Mouse (Mus musculus) layer of hippocampus, postnatal 10 days (tissue): Measurements from ENCODE around the gene Bach2. TPM values are rescaled to one million over a fixed set of nuclear protein-coding genes. Genes with fewer than 3 reads are reported as not detected.

Experiments
- DNase-seq, 2 experiments: peaks; one replicate each; pipeline ENCODE4 v3.0.0; 2021; ENCODE audit warnings: low spot score in 2 of 2
- total RNA-seq, 2 experiments: library from RNA; stranded (reverse); gene quantifications; 2 replicates each; pipeline ENCODE4 v1.2.3; 2021

Gene Bach2
- total RNA-seq, 2 experiments from 2014 or later: 23.8 to 29.4 TPM

DNA sequence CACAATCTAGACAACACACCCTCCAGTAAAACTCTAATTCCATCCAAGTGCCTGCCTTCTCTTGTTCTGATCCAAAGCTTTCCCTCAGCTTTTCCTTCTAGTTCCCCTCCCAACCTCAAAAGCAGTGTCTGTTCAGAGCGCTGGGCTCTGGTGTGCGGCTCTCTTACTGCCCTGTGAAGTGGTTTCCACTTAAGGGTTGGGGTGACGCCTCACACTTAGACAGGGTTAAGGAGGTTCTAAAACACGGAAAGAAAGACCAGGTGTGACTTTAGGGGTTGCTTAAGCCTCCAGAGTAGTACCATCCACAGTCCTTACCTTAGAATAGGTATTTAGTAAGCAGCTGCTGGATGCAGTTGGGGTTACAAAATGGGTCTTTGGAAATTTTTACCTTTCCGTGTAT, 185.1 kb downstream of the Bach2 start:
- DNase-seq: no peak

DNA sequence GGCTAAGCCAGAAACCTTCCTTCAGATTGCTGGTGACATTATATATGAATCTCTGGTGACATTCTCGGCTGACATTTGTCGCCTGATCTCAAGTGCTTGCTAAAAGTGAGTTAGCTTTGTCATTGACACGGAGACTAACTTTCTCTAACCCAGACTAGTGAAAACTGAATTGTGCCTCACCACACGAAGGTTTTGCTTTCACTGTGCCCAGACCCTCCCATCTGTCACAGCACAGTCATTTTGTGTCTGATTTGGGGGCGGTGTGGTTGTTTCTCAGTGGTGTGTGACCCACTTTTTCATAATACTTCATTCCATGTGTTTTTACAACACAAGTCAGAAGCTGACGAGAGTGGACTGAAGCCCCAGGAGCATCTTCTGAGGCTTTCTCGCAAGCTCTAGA, 185.8 kb downstream of the Bach2 start:
- DNase-seq: no peak

DNA sequence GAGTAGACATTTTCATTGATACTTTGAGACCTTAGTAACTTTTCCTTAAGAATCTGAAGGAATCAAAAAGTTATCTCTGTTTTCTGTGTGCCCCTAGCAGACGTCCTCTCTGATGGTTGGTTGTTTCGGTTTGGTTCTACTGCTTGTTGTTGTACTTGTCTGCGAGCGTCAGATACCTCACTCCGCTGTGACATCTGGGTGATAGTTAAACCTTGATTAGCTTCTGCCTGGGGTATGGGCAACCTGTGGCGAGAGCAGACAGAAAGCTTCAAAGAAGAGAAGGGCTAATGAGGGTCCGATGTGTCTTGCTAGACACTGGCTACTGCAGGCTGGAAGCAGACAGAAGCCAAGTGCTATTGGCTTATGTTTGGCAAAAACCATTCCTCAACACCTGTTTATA, 186.5 kb downstream of the Bach2 start:
- DNase-seq: no peak

DNA sequence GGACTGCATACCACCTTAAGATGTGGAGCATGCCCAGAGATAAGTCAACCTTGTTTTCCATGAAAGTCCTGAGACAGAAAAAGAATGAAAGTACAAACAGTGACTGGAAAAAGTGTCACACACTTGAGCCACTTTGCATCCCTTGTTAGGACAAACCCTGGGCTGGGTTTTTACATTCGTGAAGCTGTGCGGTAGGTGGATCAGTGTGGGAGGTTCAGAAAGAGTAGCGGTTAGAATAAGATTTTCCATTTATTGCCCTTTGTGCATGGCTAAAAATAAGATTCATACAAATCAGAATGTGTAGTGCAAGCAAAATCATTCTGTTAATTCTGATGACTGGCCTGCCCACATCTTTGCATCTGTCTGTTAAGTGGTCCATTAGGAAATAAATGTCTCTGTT, 187.0 kb downstream of the Bach2 start:
- DNase-seq: no peak

DNA sequence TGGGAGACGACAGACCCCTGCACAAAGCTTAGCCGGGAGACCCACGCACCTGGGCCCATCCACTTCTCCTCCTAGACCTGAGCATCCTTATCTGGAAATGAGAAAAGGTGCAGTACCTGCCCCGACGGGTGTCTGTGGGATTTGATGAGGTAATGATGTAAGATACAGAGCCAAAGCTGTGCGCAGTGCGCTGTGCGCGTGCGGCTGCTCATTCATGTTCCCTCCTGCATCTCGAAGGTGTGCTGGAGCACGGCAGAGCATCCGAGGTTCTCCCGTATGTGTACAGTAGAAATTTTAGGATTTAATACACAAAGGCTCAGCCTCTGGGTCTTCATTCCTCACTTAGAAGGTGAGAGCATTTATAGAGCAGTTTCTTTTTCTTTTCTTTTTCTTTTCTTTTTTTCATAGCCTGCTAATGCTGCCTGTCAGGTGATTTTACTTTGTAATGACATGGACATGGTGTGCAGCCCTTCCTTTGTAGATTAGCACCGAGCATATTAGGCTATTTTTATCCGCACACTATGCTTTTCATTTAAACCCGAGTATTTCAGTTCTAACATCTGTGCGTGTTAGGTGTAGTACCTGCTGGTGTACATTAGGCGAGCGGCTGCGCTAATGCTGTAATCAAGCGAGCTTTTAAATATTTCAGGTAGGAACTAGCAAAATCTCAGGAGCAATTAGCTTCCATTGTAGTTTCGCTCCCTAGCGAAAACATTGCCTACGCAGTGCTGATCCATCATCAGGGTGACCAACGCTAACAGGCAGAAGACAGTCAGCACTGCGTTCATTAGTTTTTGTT, 188.4 kb downstream of the Bach2 start:
- DNase-seq: no peak

DNA sequence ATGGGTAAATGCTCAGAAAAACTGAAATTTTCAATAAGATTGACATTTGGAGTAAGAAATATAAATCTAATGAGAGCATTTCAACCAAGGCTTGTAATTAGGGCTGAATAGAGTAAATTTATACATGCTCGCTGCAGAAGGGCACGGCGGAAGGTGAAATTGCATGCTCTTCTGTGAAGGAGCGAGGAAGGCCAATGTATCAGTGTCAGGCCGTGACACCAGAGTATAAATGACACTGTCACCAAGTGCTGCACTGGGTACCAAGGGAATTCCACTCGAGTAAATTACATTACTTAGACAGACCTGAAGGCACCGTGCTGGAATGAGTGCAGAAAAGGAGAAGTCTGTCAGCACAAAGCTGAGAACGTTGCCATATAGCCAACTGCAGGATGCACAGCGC, 190.1 kb downstream of the Bach2 start:
- DNase-seq: no peak

DNA sequence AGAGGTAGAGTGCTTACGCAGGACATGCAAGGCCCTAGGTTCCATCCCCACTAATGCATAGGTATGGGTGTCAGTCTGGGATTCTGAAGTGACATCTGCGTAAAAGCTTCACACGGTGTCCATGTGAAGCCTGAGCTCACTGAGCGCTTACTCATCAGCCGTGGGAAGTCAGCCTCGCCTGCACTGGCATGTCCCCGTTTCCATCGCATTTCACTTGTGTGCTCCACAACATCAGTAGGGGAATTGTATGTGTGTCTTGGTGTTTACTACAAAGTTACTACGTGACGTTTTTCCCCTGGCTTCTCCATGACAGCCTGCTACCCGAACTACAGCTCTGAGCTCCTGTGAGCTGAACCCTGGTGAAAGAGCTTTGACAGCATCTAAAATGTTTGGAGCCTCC, 191.5 kb downstream of the Bach2 start:
- no peak for DNase-seq

DNA sequence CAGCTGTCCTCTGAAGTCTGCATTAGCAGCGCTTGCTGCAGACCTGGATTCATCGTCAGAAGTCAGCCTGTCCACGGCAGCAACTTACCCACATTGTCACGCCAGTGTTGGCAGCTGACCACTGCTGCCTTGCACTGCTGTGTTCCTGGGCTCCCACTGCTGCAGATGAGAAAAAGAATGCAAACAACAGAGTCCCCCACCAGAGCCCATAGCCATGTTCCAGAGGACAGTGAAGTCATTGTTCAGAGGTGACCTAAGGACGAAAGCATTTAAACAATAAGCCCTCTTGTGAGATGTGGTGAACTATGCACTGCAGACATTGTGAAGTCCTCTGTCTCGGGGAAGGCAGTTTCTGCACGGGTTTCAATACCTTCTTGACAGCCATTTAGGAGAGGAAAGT, 192.4 kb downstream of the Bach2 start:
- peak in 1 of 2 experiments; percentile 37 for DNase-seq

DNA sequence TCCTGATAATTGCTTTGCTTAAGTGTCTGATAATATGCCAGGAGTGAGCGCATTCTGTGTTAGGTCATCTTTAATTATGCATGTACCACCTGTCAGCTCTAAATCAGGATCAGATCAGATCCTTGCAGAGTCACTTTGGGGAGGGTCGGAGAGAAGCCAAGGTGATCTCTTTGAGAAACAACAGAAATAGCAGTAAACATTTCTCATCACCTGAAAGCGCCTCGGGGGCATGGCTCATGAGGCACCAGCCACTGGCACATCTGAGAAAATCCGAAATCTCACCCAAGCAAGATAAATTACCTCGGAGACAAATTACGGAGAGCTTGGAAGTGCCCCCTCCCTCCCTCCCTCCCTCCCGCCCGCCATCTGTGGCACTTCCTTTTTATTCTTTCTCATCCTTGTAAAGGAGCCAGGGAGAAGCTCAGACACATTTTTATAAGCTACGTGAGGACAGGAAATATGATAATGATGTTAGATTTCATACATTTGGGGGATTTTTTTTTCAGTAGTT, 193.7 kb downstream of the Bach2 start:
- peak in 1 of 2 experiments; percentile 14 for DNase-seq

DNA sequence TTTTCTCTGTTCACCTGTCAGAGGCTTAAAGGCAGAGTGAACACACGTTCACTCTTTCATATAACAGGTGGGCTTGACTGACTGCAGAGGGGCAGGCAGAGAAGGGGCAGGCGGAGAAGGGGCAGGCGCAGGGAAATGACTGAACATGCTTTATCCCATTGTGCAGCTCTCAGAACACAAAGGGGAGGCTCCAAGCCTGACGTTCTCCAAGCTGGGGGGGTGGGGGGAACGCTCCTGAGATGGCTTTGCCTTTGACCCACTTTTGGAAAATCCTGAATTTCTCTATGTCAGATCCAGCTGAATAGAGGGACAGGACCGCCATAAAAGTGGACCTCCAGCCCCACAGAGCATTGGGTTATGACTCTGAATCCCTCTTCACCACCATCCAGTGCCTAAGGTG, 194.3 kb downstream of the Bach2 start:
- peak in 1 of 2 experiments; percentile 11 for DNase-seq

DNA sequence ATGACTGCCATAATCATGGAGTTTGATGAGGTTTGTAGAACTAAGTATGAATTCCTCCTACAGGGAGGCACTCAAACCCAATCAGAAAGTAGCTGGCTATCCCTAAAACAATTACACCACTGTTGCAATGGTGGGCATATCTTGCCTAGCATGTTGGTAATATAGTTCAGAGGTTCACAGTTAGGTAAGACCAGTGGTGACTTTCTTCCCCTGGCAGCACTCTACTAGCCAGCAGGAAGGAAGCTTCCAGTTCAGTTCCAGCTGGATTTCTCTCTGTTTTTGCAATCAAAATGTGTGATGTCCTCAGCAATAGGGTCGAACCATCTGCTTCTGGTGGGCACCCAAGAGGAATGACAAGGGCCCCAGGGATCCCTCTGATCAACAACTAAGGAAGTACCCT, 196.0 kb downstream of the Bach2 start:
- DNase-seq: peak in 1 of 2 experiments; percentile 7

DNA sequence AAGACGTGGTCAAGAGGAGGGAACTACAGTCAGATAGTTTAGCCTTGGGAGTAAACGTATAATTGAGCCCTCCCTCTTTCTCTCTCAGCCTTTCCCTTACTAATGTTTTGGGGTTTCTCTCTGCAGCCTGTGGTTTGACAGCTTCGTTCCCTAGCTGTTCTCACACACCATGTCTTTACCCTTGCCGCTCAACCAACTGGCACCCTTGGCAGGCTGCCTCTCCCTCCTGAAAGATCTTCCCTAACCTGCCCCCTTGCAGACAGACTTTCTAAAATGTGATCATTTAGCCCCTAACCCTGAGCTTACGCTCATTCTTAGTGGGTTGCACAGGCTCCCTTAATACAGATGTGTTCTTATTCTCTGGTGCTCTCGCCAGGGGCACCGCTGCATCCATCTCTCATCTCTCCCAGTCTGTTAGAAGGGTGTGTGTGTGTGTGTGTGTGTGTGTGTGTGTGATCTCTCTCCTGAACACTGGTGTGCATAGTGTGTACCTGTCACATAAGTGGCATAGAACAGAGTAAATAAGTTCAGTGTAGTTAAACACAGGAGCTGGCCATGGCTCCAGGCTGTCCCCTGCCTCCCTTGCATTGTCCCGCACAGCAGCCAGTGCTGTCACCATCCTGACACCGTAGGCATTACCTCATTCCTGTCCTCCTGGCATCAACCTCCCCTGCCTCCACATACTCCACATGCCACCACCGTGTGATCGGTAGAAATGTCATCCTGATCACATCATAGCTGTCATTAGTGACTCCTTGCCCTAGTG, 201.6 kb downstream of the Bach2 start:
- DNase-seq: peak in 1 of 2 experiments; percentile 30

DNA sequence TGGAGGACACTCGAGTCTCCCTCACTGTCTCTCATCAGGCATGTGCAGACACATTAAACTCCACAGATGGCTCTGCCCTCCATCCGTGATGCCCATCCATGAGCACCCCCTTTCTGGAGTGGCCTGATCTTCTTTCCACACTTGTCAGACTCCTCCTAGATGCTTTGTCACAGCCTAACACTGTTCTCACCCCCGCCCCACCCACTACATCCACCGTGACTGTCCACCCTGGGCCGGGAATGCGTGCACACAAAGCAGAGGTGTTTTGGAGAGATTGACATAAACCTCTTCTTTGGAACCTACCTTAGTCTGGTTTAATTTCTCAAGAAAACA, 202.1 kb downstream of the Bach2 start:
- peak in 1 of 2 experiments; percentile 9 for DNase-seq

DNA sequence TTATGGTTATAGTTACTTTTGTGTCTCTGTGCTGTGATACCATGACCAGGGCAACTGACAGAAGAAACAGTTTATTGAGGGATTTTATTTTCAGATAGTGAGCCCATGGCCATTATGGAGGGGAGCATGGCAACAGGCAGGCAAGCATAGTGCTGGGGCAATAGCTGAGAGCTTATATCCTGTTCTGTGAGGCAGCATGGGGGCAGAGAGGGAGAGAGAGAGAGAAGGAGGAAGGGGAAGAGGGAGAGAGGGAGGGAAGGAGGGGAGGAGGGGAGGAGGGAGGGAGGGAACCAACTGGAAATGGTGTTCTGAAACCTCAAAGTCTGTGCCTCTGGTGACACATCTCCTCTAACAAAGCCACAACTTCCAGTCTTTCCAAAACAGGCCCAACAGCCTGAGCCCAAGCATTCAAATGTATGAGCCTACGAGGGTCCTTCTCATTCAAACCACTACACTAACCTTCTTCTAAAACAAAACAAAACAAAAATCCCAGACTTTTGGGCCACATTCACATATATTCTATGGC, 206.1 kb downstream of the Bach2 start:
- peak in 1 of 2 experiments; percentile 2 for DNase-seq

DNA sequence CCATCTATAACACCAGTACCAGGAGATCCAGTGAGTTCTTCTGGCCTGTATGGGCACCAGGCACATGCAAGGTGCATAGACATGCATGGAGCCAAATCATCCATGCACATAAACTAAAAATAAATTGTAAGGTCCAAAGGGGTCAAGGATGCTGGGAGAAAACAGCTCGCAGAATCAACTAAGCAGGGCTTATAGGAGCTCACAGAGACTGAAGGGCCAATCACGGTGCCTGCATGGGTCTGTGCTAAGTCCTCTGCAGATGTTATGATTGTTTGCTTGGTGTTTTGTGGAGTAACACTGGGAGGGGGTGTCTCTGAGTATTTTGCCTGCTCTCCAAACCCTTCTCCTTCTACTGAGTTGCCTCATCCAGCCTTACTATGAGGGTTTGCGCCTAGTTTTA, 209.2 kb downstream of the Bach2 start:
- DNase-seq: no peak

DNA sequence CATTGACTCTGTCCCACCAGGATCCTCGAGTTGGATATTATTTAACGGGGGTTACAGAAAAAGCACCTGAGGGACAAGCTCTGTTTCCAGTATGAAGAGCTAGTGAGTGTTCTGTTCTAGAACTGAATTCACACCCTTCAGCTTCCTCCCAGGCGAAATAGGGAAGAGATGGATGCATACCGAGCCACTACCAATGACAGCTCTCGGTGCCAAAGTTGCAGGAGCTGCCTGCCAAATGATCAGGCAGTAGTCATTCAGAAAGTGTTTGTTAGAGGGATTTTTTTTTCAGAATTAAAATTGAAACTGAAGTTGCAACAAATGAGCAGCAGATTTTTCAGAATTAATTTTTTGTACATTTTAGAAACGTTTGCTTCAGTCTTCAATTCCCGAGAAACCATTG, 223.4 kb downstream of the Bach2 start:
- DNase-seq: peak in 1 of 2 experiments; percentile 23

DNA sequence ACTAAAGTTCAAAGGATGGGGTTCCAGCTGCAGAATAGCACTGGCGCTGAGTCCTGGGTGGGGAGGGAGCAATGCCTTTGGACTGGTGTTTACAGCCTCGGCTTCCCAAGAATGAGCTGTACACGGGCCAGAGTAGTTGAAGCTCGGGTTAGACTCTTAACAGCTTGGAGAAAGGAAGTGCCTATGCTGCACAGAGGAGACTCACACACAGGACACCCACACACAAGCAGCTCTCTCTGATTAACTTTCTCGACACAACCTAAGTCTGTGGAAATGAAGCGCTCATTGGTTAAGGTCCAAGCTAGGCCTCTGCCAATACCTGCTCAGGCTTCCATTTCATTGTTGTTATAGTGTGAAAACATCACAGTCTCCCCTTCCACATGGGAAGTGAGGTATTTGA, 224.5 kb downstream of the Bach2 start:
- DNase-seq: no peak

DNA sequence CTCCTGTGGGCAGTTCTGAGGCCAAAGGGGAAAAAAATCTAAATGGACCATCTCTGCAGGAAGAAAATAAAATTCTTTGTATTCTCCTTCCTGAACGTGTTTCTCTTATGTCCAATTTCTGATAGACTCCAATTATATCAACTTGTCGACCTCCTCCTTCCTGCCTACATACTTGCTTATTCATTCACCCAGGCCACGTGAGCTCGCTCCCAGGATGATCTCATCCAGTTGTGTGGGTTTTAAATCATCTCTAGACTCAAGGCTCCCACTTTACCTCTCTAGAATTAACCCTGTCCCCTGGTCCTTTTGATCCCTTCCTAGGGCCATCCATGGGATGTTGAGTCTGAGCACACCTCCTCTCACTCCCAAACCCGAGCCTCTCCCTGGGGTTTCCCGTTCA, 225.9 kb downstream of the Bach2 start:
- no peak for DNase-seq

DNA sequence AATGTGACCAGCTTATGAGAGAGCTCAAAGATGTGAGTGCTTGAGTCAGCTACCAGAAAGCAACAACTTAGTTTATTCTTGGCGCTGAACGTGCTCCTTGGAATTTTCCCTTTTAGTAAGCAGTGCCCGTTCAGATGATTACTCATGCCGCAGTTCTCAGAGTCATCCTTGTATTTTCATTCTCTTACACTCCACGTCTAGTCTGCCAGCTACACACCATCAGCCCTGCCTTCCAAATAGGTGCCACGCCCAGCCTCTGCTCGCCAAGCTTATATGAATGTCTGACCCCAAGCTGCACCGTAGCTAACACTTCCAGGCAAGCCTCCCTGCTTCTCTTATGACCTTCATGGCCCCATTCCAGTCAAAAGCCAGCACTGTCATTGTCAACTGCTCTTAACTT, 227.4 kb downstream of the Bach2 start:
- DNase-seq: no peak

DNA sequence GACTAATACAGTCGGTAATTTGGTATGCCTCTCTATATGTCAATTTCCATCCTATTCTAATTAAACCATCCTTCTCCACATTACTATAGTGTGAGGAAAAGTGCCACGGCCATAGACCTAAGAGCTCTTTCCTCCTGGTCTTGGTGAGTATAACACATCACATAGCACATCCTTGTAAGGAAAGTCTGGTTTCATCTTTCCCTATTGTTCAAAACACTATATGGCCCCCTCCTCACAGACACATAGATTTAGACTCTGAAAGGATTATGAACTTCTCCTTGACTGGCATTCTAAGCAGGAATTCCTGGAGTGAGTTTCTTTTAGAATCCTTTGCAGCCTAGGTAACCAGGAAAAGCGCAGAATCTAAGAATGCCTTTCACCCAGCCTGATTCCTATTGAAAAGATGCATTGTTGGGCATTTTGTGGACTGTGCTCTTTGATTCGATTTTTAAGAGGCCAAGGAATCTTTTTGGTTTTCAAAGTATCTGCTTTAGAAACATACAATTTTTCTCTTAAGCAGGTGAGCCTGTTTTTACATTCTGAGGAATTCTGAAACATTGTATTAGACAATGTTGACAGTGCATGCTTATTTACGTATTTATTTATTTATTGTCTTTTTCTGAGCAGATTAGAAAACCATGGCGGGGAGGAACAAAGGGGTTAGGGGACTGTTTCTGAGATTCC, 239.5 kb downstream of the Bach2 start:
- no peak for DNase-seq

DNA sequence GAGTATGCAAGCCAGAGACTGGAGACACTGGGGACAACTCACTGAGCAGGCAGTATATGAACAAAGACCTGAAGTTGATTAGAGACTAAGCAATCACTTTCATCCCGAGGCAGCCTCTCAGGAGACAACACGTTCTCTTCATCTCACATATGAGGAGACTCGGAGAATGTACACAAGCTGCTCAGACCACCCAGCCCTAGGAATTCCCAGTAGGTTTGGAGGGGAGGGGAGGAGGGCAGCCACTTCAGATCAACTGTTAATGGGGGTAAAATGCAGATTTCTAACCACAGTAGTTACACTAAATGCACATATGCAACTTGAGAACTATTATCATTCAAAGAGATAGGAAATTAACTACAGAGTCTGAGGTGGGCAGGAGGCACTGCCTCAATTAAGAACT, 240.6 kb downstream of the Bach2 start:
- no peak for DNase-seq
